Mouse (Mus musculus): ENCODE results near the gene Rorc. TPM values are rescaled to one million over a fixed set of nuclear protein-coding genes. Genes with fewer than 3 reads are reported as not detected.

Gene Rorc
- total and polyA plus RNA-seq, 3 experiments = not detected

DNA sequence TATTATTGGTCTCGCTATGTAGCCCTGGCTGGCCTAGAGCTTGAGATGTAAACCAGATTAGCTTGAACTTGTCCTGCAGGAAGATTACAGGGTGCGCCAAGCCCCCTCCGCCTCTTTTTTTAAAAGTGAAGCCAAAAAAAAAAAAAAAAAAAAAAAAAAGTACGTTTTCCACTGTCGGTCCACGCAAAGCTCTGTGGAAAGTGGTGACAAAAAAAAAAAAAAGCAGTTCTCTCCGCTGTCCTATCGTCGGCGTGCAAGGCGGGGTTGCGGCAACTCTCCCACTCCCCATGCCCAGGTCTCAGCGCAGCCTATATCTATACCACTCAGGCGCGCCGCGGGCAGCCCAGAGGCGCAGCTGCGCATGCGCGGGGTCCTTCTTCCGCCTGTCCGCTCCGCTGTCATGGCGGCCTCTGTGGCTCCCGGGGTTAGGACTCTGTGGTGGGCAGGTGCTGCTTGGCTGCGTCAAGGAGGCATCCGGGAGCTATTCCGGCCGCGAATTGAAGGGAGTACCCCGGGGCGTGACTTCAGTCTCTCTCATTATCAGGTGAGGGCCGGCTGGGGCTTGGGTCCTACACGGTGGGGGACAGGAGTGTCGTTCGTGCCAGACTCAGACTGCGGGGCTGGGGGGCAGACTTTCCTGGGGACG lies 70.5 kb downstream of the Rorc start, which contains the start of gene Mrpl9:
Mrpl9 (plus strand) TSS at position 368 of the 646 bp plus-strand sequence.
- peak; percentile 98 for DNase-seq (ENCODE audit: low read depth, low spot score)
- H3K79me2 ChIP-seq (ENCODE audit: control insufficient read depth, insufficient read depth, low read length, poor library complexity) = peaks cover 13% of the 10 kb centered on the region
- H3K36me3 ChIP-seq (ENCODE audit: control insufficient read depth in 1 of 2, insufficient read depth in 2 of 2, low read length in 2 of 2) = peaks cover 11 to 15% of the 10 kb centered on the region in 2 experiments
- no peaks in the 10 kb centered on the region for H3K9me3 ChIP-seq (replicated peaks; ENCODE audit: insufficient read depth, low read length)
- peak within 1 kb of the TSS; percentile 46 for H3K27ac ChIP-seq (ENCODE audit: control insufficient read depth, low read depth, low read length)
- peaks cover 0 to 8% of the 10 kb centered on the region in 2 experiments; a peak in 2 of 4 replicates for H3K4me1 ChIP-seq (ENCODE audit: control insufficient read depth in 1 of 2, insufficient read depth in 2 of 2, low read length in 2 of 2)
- peak within 1 kb of the TSS; percentile 84 for H3K9ac ChIP-seq (ENCODE audit: control insufficient read depth, low read depth, low read length, poor library complexity, severe bottlenecking)
- H3K4me3 ChIP-seq (ENCODE audit: control insufficient read depth in 1 of 2, insufficient read depth in 1 of 2, low read depth in 2 of 2, low read length in 2 of 2) = peak within 1 kb of the TSS; percentile 76 to 93
- H3K27me3 ChIP-seq (ENCODE audit: control insufficient read depth in 1 of 2, insufficient read depth in 2 of 2, low read length in 2 of 2) = peaks cover 1 to 6% of the 10 kb centered on the region in 2 experiments; a peak in 3 of 4 replicates
- TF ChIP-seq KAT2A (conservative IDR thresholded peaks at IDR 0.05; ENCODE audit: low read depth, low read length) (peak; percentile 58; the same call in 1 of the 2 replicates), SIN3A (IDR thresholded peaks at IDR 0.05; ENCODE audit: low read length) (peak; percentile 85), POLR2A (IDR thresholded peaks at IDR 0.05; ENCODE audit: control insufficient read depth in 1 of 2, insufficient read depth in 1 of 2, low read depth in 1 of 2, low read length in 2 of 2, poor library complexity in 1 of 2) (peak; percentile 93 to 99), MYC (IDR thresholded peaks at IDR 0.05; ENCODE audit: low read depth, low read length) (peak; percentile 71; the same call in 1 of the 2 replicates), CTCF (IDR thresholded peaks at IDR 0.05 in 2 of 3, conservative IDR thresholded peaks at IDR 0.05 in 1 of 3; ENCODE audit: control insufficient read depth in 1 of 3, insufficient read depth in 1 of 3, low read depth in 2 of 3, low read length in 3 of 3, poor library complexity in 1 of 3, severe bottlenecking in 1 of 3) (no peak), MAZ (IDR thresholded peaks at IDR 0.05; ENCODE audit: low read depth, low read length) (no peak), JUND (IDR thresholded peaks at IDR 0.05; ENCODE audit: low read depth, low read length) (no peak), USF2 (IDR thresholded peaks at IDR 0.05; ENCODE audit: borderline replicate concordance in 1 of 2, insufficient read depth in 1 of 2, low read depth in 1 of 2, low read length in 2 of 2) (no peak), TCF12 (IDR thresholded peaks at IDR 0.05; ENCODE audit: low read depth, low read length) (peak; percentile 81), UBTF (IDR thresholded peaks at IDR 0.05; ENCODE audit: borderline replicate concordance, insufficient read depth, low read depth, low read length) (no peak), ELF1 (IDR thresholded peaks at IDR 0.05; ENCODE audit: low read depth, low read length) (peak; percentile 87), MAFK (IDR thresholded peaks at IDR 0.05; ENCODE audit: borderline replicate concordance, low read depth, low read length) (no peak), E2F4 (IDR thresholded peaks at IDR 0.05; ENCODE audit: borderline replicate concordance, low read depth, low read length) (no peak), ZC3H11A (IDR thresholded peaks at IDR 0.05; ENCODE audit: low read depth, low read length) (no peak), NELFE (IDR thresholded peaks at IDR 0.05; ENCODE audit: low read depth, low read length) (peak; percentile 98), MAX (IDR thresholded peaks at IDR 0.05; ENCODE audit: low read length) (peak; percentile 85), GABPA (IDR thresholded peaks at IDR 0.05; ENCODE audit: low read depth, low read length) (no peak), POLR2AphosphoS2 (IDR thresholded peaks at IDR 0.05; ENCODE audit: low read length) (peak; percentile 90), ZKSCAN1 (IDR thresholded peaks at IDR 0.05; ENCODE audit: low read depth, low read length) (no peak; the same call in 1 of the 2 replicates), USF1 (IDR thresholded peaks at IDR 0.05; ENCODE audit: low read depth, low read length) (no peak; the same call in 1 of the 2 replicates), SMC3 (IDR thresholded peaks at IDR 0.05; ENCODE audit: low read depth, low read length) (0 out of 2 replicates have a peak, but pooled peaks have one; percentile 3), MYB (IDR thresholded peaks at IDR 0.05; ENCODE audit: low read depth, low read length) (no peak), MEF2A (IDR thresholded peaks at IDR 0.05; ENCODE audit: extremely low read depth, insufficient replicate concordance, low read depth, low read length, poor library complexity, severe bottlenecking) (no peak), TBP (IDR thresholded peaks at IDR 0.05; ENCODE audit: low read depth, low read length) (peak; percentile 91), GATA1 (IDR thresholded peaks at IDR 0.05; ENCODE audit: low read depth, low read length) (peak; percentile 44; the same call in 1 of the 2 replicates), MXI1 (IDR thresholded peaks at IDR 0.05; ENCODE audit: low read depth, low read length) (peak; percentile 83), EP300 (IDR thresholded peaks at IDR 0.05; ENCODE audit: low read depth in 1 of 2, low read length in 2 of 2) (no peak; a peak in 1 of 4 replicates), POLR2AphosphoS5 (IDR thresholded peaks at IDR 0.05; ENCODE audit: borderline replicate concordance, low read depth, low read length) (no peak), RCOR1 (IDR thresholded peaks at IDR 0.05; ENCODE audit: low read depth, low read length) (no peak), HCFC1 (IDR thresholded peaks at IDR 0.05; ENCODE audit: low read depth, low read length) (peak; percentile 90), NRF1 (IDR thresholded peaks at IDR 0.05; ENCODE audit: insufficient read depth, low read depth, low read length, poor library complexity, severe bottlenecking) (peak; percentile 92), ZNF384 (IDR thresholded peaks at IDR 0.05; ENCODE audit: low read depth, low read length) (peak; percentile 98), CHD2 (IDR thresholded peaks at IDR 0.05; ENCODE audit: low read length) (no peak), ZMIZ1 (IDR thresholded peaks at IDR 0.05; ENCODE audit: low read depth, low read length) (peak; percentile 71; the same call in 1 of the 2 replicates), TAL1 (IDR thresholded peaks at IDR 0.05; ENCODE audit: low read length) (0 out of 2 replicates have a peak, but pooled peaks have one; percentile 26), ETS1 (IDR thresholded peaks at IDR 0.05; ENCODE audit: low read depth, low read length) (no peak; the same call in 1 of the 2 replicates)

Measured in MEL (cell line).